Mouse (Mus musculus) heart, embryonic 13.5 days (tissue): ENCODE data around the gene Shroom3. TPM values are rescaled to one million over a fixed set of nuclear protein-coding genes. Genes with fewer than 3 reads are reported as not detected.
A peak's percentile ranks its signal among the peaks of the same experiment; 100 is the strongest.

Experiments
- ATAC-seq: fragments of 200-750 bp; cut with Nextera tagmentation; 2 replicates; pipeline ENCODE4 v1.8.0; 2017; ENCODE audit warnings: moderate TSS enrichment; ENCODE audit not compliant: insufficient number of reproducible peaks, low FRiP score, low TSS enrichment; ENCODE audit errors: extremely low read depth
- H3K27ac ChIP-seq: fragments of 300-500 bp; sonication (generic); replicated peaks from 2 replicates; pipeline ENCODE4 v1.5.1; 2015; ENCODE audit warnings: moderate library complexity, mild to moderate bottlenecking, inconsistent platforms
- H3K27me3 ChIP-seq: fragments of 300-500 bp; sonication (generic); replicated peaks from 2 replicates; pipeline ENCODE4 v1.6.1; 2015; ENCODE audit warnings: mild to moderate bottlenecking, inconsistent platforms
- H3K36me3 ChIP-seq: fragments of 300-500 bp; sonication (generic); 2 replicates; pipeline ENCODE4 v1.6.1; 2015; ENCODE audit warnings: mild to moderate bottlenecking, inconsistent platforms
- H3K4me1 ChIP-seq: fragments of 300-500 bp; sonication (generic); 2 replicates; pipeline ENCODE4 v1.6.1; 2015; ENCODE audit warnings: inconsistent platforms
- H3K4me2 ChIP-seq: fragments of 300-500 bp; sonication (generic); 2 replicates; pipeline ENCODE4 v1.6.1; 2015; ENCODE audit warnings: inconsistent platforms, mild to moderate bottlenecking, moderate library complexity
- H3K4me3 ChIP-seq: fragments of 300-500 bp; sonication (generic); 2 replicates; pipeline ENCODE4 v1.5.1; 2015; ENCODE audit warnings: moderate library complexity, mild to moderate bottlenecking, inconsistent platforms
- H3K9ac ChIP-seq: fragments of 300-500 bp; sonication (generic); 2 replicates; pipeline ENCODE4 v1.6.1; 2015; ENCODE audit warnings: inconsistent platforms, mild to moderate bottlenecking, moderate library complexity
- H3K9me3 ChIP-seq: fragments of 300-500 bp; sonication (generic); 2 replicates; pipeline ENCODE4 v1.6.1; 2016; ENCODE audit warnings: inconsistent platforms
- WGBS: fragments of 180-500 bp; shearing (Covaris S2); methylation state at CpG from one replicate; pipeline ENCODE4 v1.1.7; 2015; ENCODE audit warnings: mixed read lengths; 5-methylcytosine and 5-hydroxymethylcytosine counted together
- polyA plus RNA-seq: library from polyadenylated mRNA; unstranded; fragments of >200 nt; fragmentation: Nextera tagmentation; extraction: Ambion mirVana; gene quantifications from 2 replicates; pipeline ENCODE4 v1.2.1, GENCODE M21; 2015

Shroom3 gene
- polyA plus RNA-seq = 9.3 and 10.3 TPM in 2 replicates

GRCm38 (mm10) chr5:92683351-92683807, at the start of gene Shroom3:
Gene Shroom3, plus strand, starts transcription at chr5:92683435.
- WGBS = under 1% methylated on average over 26 of the region's 26 CpGs
- H3K9me3 ChIP-seq = no peaks in the 10 kb centered on the region
- peak within 1 kb of the TSS; percentile 87 for H3K9ac ChIP-seq
- H3K36me3 ChIP-seq = no peaks in the 10 kb centered on the region
- H3K27ac ChIP-seq = peak within 1 kb of the TSS; percentile 81
- peak within 1 kb of the TSS; percentile 96 for H3K4me2 ChIP-seq
- peaks cover 4% of the 10 kb centered on the region; the same call in 1 of the 2 replicates for H3K4me1 ChIP-seq
- H3K4me3 ChIP-seq = peak within 1 kb of the TSS; percentile 69
- no peak for ATAC-seq
- peaks cover 5% of the 10 kb centered on the region for H3K27me3 ChIP-seq

- 60% methylated on average over 4 of the region's 4 CpGs for WGBS
- Histone ChIP-seq H3K4me3 (no peak overlapping the region), H3K36me3 (no peaks in the 10 kb centered on the region), H3K4me2 (no peak overlapping the region), H3K9me3 (no peaks in the 10 kb centered on the region), H3K4me1 (peaks cover 8% of the 10 kb centered on the region), H3K27ac (no peak overlapping the region), H3K27me3 (no peaks in the 10 kb centered on the region), H3K9ac (no peak overlapping the region)
- ATAC-seq = no peak
Measured at GRCm38 (mm10) chr5:92633526-92633925, 49.7 kb upstream of the Shroom3 start.

DNA sequence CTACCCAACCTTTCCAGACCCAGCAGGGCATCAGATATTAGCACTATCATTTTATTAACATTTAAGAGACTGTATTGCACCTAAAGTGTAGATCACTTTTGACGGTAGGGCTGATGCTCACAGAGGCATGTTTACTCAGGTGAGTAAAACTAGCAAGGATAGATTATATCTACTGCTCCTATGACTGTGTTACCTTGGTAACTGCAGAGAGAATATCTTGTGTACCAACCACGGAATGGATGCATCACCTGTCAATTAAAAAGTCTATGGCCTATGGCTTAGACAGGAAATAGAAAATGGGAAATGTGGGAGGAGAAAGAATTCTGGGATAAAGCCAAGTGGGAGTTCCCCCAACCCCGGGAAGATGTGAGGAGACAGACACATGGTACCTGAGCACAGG, 48.3 kb upstream of the Shroom3 start:
- no peak for ATAC-seq
- Histone ChIP-seq H3K9me3 (no peaks in the 10 kb centered on the region), H3K27ac (no peak overlapping the region), H3K4me3 (no peak overlapping the region), H3K27me3 (no peaks in the 10 kb centered on the region), H3K4me2 (no peak overlapping the region), H3K36me3 (no peaks in the 10 kb centered on the region), H3K9ac (no peak overlapping the region), H3K4me1 (no peaks in the 10 kb centered on the region)
- WGBS = 68% methylated on average over 3 of the region's 3 CpGs

DNA sequence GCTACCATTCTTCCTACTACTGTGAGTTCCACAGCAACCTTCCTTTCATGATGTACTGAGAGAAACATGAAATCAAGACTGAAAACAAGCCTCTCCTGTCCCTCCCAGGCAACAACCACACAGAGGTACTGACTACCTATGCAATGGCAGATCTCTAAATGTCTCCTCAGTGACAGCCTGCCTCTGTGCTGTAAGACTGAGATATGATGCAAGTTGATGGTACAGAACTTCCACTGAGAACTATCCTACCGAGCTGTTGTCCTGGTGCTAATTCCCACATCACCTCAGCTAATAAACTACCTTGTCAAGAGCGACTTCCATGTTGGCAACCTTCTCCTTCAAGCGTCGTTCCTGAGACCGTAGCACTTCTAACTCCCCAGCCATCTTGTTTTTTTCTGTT, 47.3 kb upstream of the Shroom3 start:
- WGBS = 70% methylated on average over 5 of the region's 5 CpGs
- H3K4me3 ChIP-seq = no peak overlapping the region
- H3K4me2 ChIP-seq = no peak overlapping the region
- H3K9me3 ChIP-seq = no peaks in the 10 kb centered on the region
- H3K27me3 ChIP-seq = no peaks in the 10 kb centered on the region
- no peak overlapping the region for H3K9ac ChIP-seq
- ATAC-seq = no peak
- no peaks in the 10 kb centered on the region for H3K36me3 ChIP-seq
- H3K4me1 ChIP-seq = no peaks in the 10 kb centered on the region
- H3K27ac ChIP-seq = no peak overlapping the region

- Histone ChIP-seq H3K4me1 (peaks cover 10% of the 10 kb centered on the region), H3K27ac (no peak overlapping the region), H3K36me3 (no peaks in the 10 kb centered on the region), H3K4me3 (no peak overlapping the region), H3K9me3 (no peaks in the 10 kb centered on the region), H3K27me3 (no peaks in the 10 kb centered on the region), H3K4me2 (no peak overlapping the region), H3K9ac (no peak overlapping the region)
- no peak for ATAC-seq
- 76% methylated on average over 3 of the region's 3 CpGs for WGBS
Measured at GRCm38 (mm10) chr5:92640861-92641260, 42.4 kb upstream of the Shroom3 start.

DNA sequence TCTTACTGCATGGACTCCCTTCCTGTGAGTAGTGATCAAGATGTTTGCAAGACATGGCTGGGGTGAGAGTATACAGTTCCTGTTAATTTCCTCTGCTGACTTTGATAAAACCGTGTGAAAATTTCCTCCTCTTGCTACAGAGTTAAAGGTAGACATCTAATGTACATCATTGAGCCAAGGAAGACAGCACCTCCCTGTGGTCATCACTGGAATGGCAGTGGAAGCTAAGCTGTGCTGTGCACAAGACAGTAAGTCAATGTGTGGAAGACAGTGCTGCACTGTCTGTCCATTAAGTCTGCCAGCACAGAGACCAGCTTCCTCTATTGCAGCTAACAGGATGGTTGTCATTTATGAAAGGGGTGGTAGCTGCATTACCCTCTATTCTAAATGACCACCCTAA, 27.0 kb upstream of the Shroom3 start:
- 0% methylated on average over 1 of the region's 1 CpGs for WGBS

GRCm38 (mm10) chr5:92664321-92664720, 18.9 kb upstream of the Shroom3 start:
- H3K4me1 ChIP-seq = no peaks in the 10 kb centered on the region
- H3K9me3 ChIP-seq = peaks cover 3% of the 10 kb centered on the region; the same call in 1 of the 2 replicates
- H3K4me3 ChIP-seq = no peak overlapping the region
- no peak overlapping the region for H3K4me2 ChIP-seq
- H3K36me3 ChIP-seq = 0 out of 2 replicates have a peak, but pooled peaks cover 4% of the 10 kb centered on the region
- no peak for ATAC-seq
- no peaks in the 10 kb centered on the region for H3K27me3 ChIP-seq
- no peak overlapping the region for H3K9ac ChIP-seq
- no peak overlapping the region for H3K27ac ChIP-seq
- 60% methylated on average over 2 of the region's 2 CpGs for WGBS

More for the DNA sequence above, 27.0 kb upstream of the Shroom3 start:
- Histone ChIP-seq H3K4me3 (no peak overlapping the region), H3K9ac (no peak overlapping the region), H3K36me3 (0 out of 2 replicates have a peak, but pooled peaks cover 2% of the 10 kb centered on the region), H3K9me3 (no peaks in the 10 kb centered on the region), H3K27ac (no peak overlapping the region), H3K4me2 (no peak overlapping the region), H3K4me1 (no peaks in the 10 kb centered on the region), H3K27me3 (no peaks in the 10 kb centered on the region)
- no peak for ATAC-seq

DNA sequence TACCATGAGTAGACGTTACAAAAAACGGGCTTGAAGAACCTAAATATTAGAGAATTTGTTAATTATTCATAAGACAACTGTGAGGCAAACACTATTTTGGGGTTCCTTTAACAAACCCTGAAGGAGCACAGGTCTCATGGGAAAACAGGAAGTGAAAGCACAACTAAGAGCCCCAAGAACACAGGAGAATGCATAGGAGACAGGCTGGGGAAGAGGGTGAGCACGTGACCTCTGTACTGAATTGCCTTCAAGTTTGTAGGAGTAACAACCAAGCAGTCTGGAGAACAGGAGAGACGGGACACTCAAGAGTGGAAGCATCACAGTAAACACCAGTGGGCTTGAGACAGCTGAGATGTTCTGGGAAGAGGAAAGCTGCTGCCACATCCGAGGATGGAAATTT, 16.4 kb upstream of the Shroom3 start:
- 72% methylated on average over 5 of the region's 5 CpGs for WGBS

GRCm38 (mm10) chr5:92674859-92675573, 8.2 kb upstream of the Shroom3 start, which contains the start of gene Ccdc158:
Gene Ccdc158, minus strand, starts transcription at chr5:92675271.
- WGBS = 12% methylated on average over 50 of the region's 55 CpGs
- Histone ChIP-seq H3K27ac (peak within 1 kb of the TSS; percentile 37; the same call in 1 of the 2 replicates), H3K9me3 (no peaks in the 10 kb centered on the region), H3K4me2 (peak within 1 kb of the TSS; percentile 85), H3K36me3 (no peaks in the 10 kb centered on the region), H3K27me3 (no peaks in the 10 kb centered on the region), H3K9ac (peak within 1 kb of the TSS; percentile 75), H3K4me1 (peaks cover 9% of the 10 kb centered on the region), H3K4me3 (peak within 1 kb of the TSS; percentile 58)
- peak; percentile 66 for ATAC-seq

More for the DNA sequence above, 16.4 kb upstream of the Shroom3 start:
- no peaks in the 10 kb centered on the region for H3K4me1 ChIP-seq
- H3K4me3 ChIP-seq = no peak overlapping the region
- H3K27me3 ChIP-seq = no peaks in the 10 kb centered on the region
- 0 out of 2 replicates have a peak, but pooled peaks cover 2% of the 10 kb centered on the region for H3K36me3 ChIP-seq
- H3K27ac ChIP-seq = no peak overlapping the region
- no peak for ATAC-seq
- peaks cover 3% of the 10 kb centered on the region; the same call in 1 of the 2 replicates for H3K9me3 ChIP-seq
- H3K4me2 ChIP-seq = no peak overlapping the region
- no peak overlapping the region for H3K9ac ChIP-seq

- H3K36me3 ChIP-seq = no peaks in the 10 kb centered on the region
- H3K4me2 ChIP-seq = peak overlapping the region; percentile 85
- H3K4me1 ChIP-seq = peaks cover 9% of the 10 kb centered on the region
- no peak for ATAC-seq
- peak overlapping the region; percentile 58 for H3K4me3 ChIP-seq
- WGBS = 4% methylated on average over 9 of the region's 9 CpGs
- no peaks in the 10 kb centered on the region for H3K9me3 ChIP-seq
- peak overlapping the region; percentile 37; the same call in 1 of the 2 replicates for H3K27ac ChIP-seq
- H3K9ac ChIP-seq = peak overlapping the region; percentile 75
- no peaks in the 10 kb centered on the region for H3K27me3 ChIP-seq
Measured at GRCm38 (mm10) chr5:92675574-92675920, 7.7 kb upstream of the Shroom3 start.

DNA sequence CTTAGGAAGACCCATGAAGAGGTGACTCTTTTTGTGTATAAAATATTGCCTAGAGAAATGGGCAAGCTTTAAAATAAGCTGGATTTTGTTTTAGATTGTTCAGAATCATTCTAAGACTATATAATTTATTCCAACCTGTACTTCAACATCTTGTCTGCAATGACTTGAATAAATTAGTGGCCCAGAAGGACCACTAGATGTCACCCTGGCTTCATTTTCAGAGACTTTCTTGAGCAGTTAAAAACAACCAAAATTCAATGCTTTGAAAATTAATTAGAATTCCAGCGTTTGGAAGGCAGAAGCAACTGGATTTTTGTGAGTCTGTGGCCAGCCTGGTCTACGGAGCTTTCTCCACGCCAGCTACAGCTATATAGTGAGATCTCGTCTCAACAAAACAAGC, 3.8 kb upstream of the Shroom3 start:
- Histone ChIP-seq H3K4me1 (peaks cover 10% of the 10 kb centered on the region), H3K36me3 (no peaks in the 10 kb centered on the region), H3K27me3 (peaks cover 5% of the 10 kb centered on the region), H3K27ac (no peak overlapping the region), H3K9ac (no peak overlapping the region), H3K4me2 (no peak overlapping the region), H3K4me3 (no peak overlapping the region), H3K9me3 (no peaks in the 10 kb centered on the region)
- 29% methylated on average over 4 of the region's 4 CpGs for WGBS
- no peak for ATAC-seq

- WGBS = 91% methylated on average over 10 of the region's 10 CpGs
- ATAC-seq = no peak
- H3K4me2 ChIP-seq = no peak overlapping the region
- peaks cover 4% of the 10 kb centered on the region; the same call in 1 of the 2 replicates for H3K4me1 ChIP-seq
- no peak overlapping the region for H3K4me3 ChIP-seq
- H3K9me3 ChIP-seq = no peaks in the 10 kb centered on the region
- peaks cover 5% of the 10 kb centered on the region for H3K27me3 ChIP-seq
- no peak overlapping the region for H3K27ac ChIP-seq
- H3K36me3 ChIP-seq = no peaks in the 10 kb centered on the region
- no peak overlapping the region for H3K9ac ChIP-seq
Measured at GRCm38 (mm10) chr5:92681861-92682260, 1.4 kb upstream of the Shroom3 start.
